Mouse (Mus musculus) embryonic fibroblast, embryonic 13.5 days (primary cell): ENCODE data around the gene Cdh15. TPM values are rescaled to one million over a fixed set of nuclear protein-coding genes. Genes with fewer than 3 reads are reported as not detected.

Source experiments
- H3K27ac ChIP-seq: 2 replicates; pipeline ENCODE4 v1.5.1; 2012; ENCODE audit warnings: low read length, control low read depth, inconsistent platforms; ENCODE audit not compliant: insufficient read depth
- H3K4me1 ChIP-seq: 2 replicates; pipeline ENCODE4 v1.6.1; 2011; ENCODE audit warnings: low read length; ENCODE audit not compliant: control insufficient read depth, insufficient read depth
- H3K4me3 ChIP-seq: 2 replicates; pipeline ENCODE4 v1.5.1; 2011; ENCODE audit warnings: mild to moderate bottlenecking, control low read depth, low read length; ENCODE audit not compliant: insufficient read depth
- CTCF ChIP-seq: IDR thresholded peaks from 2 replicates; pipeline ENCODE4 v1.5.1; 2011; ENCODE audit warnings: mild to moderate bottlenecking, control low read depth, low read length, moderate library complexity, borderline replicate concordance; ENCODE audit not compliant: insufficient read depth
- POLR2A ChIP-seq: IDR thresholded peaks from 2 replicates; pipeline ENCODE4 v1.6.1; 2011; ENCODE audit warnings: low read depth, mild to moderate bottlenecking, control low read depth, low read length, moderate library complexity
- polyA plus RNA-seq: library from polyadenylated mRNA; stranded (reverse); fragments of >200 nt; gene quantifications from 2 replicates; pipeline ENCODE4 v1.2.4, GENCODE M21; 2011; ENCODE audit warnings: low read depth; ENCODE audit not compliant: missing spikeins, insufficient read length

Gene Cdh15
- polyA plus RNA-seq, 1 experiment: 0.21 TPM

GRCm38 (mm10) chr8:122816965-122817364, 30.8 kb upstream of the Cdh15 start:
- Histone ChIP-seq H3K27ac (no peak overlapping the region), H3K4me3 (no peak overlapping the region), H3K4me1 (no peaks in the 10 kb centered on the region)
- no peak for TF ChIP-seq POLR2A
- TF ChIP-seq CTCF: no peak

- H3K27ac ChIP-seq: no peak overlapping the region
- H3K4me1 ChIP-seq: no peaks in the 10 kb centered on the region
- no peak for TF ChIP-seq CTCF
- TF ChIP-seq POLR2A: no peak
- no peak overlapping the region for H3K4me3 ChIP-seq
These were observed 29.9 kb upstream of the Cdh15 start for GRCm38 (mm10) chr8:122817724-122818496.

GRCm38 (mm10) chr8:122819776-122820175, 28.0 kb upstream of the Cdh15 start:
- Histone ChIP-seq H3K4me1 (no peaks in the 10 kb centered on the region), H3K4me3 (no peak overlapping the region), H3K27ac (no peak overlapping the region)
- TF ChIP-seq CTCF: no peak
- TF ChIP-seq POLR2A: no peak

GRCm38 (mm10) chr8:122824571-122824970, 23.2 kb upstream of the Cdh15 start:
- Histone ChIP-seq H3K4me3 (no peak overlapping the region), H3K4me1 (no peaks in the 10 kb centered on the region), H3K27ac (no peak overlapping the region)
- TF ChIP-seq POLR2A (no peak), CTCF (no peak)

GRCm38 (mm10) chr8:122824986-122825385, 22.8 kb upstream of the Cdh15 start:
- Histone ChIP-seq H3K4me1 (no peaks in the 10 kb centered on the region), H3K4me3 (no peak overlapping the region), H3K27ac (no peak overlapping the region)
- TF ChIP-seq POLR2A (no peak), CTCF (no peak)

- no peaks in the 10 kb centered on the region for H3K4me1 ChIP-seq
- TF ChIP-seq POLR2A (no peak), CTCF (no peak)
- H3K27ac ChIP-seq: no peak overlapping the region
- no peak overlapping the region for H3K4me3 ChIP-seq
These were observed 22.4 kb upstream of the Cdh15 start for GRCm38 (mm10) chr8:122825408-122825807.

GRCm38 (mm10) chr8:122829396-122829795, 18.4 kb upstream of the Cdh15 start:
- H3K4me1 ChIP-seq: no peaks in the 10 kb centered on the region
- no peak overlapping the region for H3K27ac ChIP-seq
- no peak for TF ChIP-seq POLR2A
- no peak for TF ChIP-seq CTCF
- H3K4me3 ChIP-seq: no peak overlapping the region

- H3K27ac ChIP-seq: no peak overlapping the region
- no peaks in the 10 kb centered on the region for H3K4me1 ChIP-seq
- TF ChIP-seq CTCF (peak; percentile 99), POLR2A (no peak)
- no peak overlapping the region for H3K4me3 ChIP-seq
These were observed 17.3 kb upstream of the Cdh15 start for GRCm38 (mm10) chr8:122830349-122831061.

GRCm38 (mm10) chr8:122834416-122834815, 13.3 kb upstream of the Cdh15 start:
- H3K4me3 ChIP-seq: no peak overlapping the region
- no peak overlapping the region for H3K27ac ChIP-seq
- no peak for TF ChIP-seq POLR2A
- TF ChIP-seq CTCF: no peak

GRCm38 (mm10) chr8:122834971-122835370, 12.8 kb upstream of the Cdh15 start:
- TF ChIP-seq POLR2A (no peak), CTCF (peak; percentile 90)
- no peak overlapping the region for H3K27ac ChIP-seq
- H3K4me1 ChIP-seq: no peaks in the 10 kb centered on the region
- H3K4me3 ChIP-seq: no peak overlapping the region

More at GRCm38 (mm10) chr8:122834416-122834815, 13.3 kb upstream of the Cdh15 start:
- H3K4me1 ChIP-seq: no peaks in the 10 kb centered on the region
